Mouse (Mus musculus): ENCODE results near the gene 4930512M02Rik. TPM values are rescaled to one million over a fixed set of nuclear protein-coding genes. Genes with fewer than 3 reads are reported as not detected.
A peak's percentile ranks its signal among the peaks of the same experiment; 100 is the strongest.
"Not testable (repeated sequence)": the region's sequence is repeated elsewhere in the genome, so short reads cannot be mapped to it uniquely, and the experiment has no call there.

Gene 4930512M02Rik
- not detected in 2 replicates for polyA plus RNA-seq (2012; rRNA removed)

DNA sequence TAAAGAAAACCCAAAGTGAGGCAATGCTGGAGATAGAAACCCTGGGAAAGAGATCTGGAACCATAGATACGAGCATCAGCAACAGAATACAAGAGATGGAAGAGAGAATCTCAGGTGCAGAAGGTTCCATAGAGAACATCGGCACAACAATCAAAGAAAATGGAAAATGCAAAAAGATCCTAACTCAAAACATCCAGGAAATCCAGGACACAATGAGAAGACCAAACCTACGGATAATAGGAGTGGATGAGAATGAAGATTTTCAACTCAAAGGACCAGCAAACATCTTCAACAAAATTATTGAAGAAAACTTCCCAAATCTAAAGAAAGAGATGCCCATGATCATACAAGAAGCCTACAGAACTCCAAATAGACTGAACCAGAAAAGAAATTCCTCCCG, at the start of gene 4930512M02Rik:
Gene 4930512M02Rik (minus strand): TSS at position 101 of the 400 bp plus-strand sequence.
- not testable (repeated sequence) for H3K27ac ChIP-seq (ENCODE audit: insufficient read depth, low read length); H3K4me1 ChIP-seq (ENCODE audit: control insufficient read depth, insufficient read depth, low read length)

DNA sequence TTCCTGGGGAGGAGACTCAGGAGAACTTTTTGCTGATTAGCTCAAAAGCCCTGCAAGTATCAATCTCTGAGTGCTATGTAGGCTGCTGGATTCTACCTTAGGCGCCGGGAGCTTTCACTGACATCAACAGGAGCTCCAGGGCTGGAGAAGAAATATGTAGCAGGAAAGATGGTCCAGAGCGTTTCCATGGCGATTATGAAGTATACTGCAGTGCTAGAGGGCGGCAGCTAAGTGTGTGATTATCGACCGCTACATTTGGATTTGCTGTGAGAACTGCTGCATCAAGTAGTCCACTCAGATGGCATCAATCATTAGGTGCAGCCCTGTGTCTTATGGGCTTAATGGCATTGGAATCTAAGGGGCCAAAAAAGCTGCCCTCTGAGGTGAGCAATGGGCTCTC, 49.5 kb upstream of the 4930512M02Rik start:
- Histone ChIP-seq H3K27ac (ENCODE audit: insufficient read depth, low read length) (no peak overlapping the region), H3K4me1 (ENCODE audit: control insufficient read depth, insufficient read depth, low read length) (no peaks in the 10 kb centered on the region), H3K4me3 (ENCODE audit: insufficient read depth, low read length) (no peak overlapping the region)
- no peak for TF ChIP-seq CTCF (IDR thresholded peaks at IDR 0.05; ENCODE audit: extremely low read depth, insufficient read depth, low read length)
- TF ChIP-seq POLR2A (IDR thresholded peaks at IDR 0.05; ENCODE audit: extremely low read depth, insufficient read depth, low read length), result no peak

More for the DNA sequence above, at the start of gene 4930512M02Rik:
- not testable (repeated sequence) for H3K4me3 ChIP-seq (ENCODE audit: insufficient read depth, low read length)

- TF ChIP-seq POLR2A (IDR thresholded peaks at IDR 0.05; ENCODE audit: extremely low read depth, insufficient read depth, low read length) (no peak), CTCF (IDR thresholded peaks at IDR 0.05; ENCODE audit: extremely low read depth, insufficient read depth, low read length) (no peak)
- H3K27ac ChIP-seq (ENCODE audit: insufficient read depth, low read length), result no peak overlapping the region
- H3K4me3 ChIP-seq (ENCODE audit: insufficient read depth, low read length), result no peak overlapping the region
- H3K4me1 ChIP-seq (ENCODE audit: control insufficient read depth, insufficient read depth, low read length), result no peaks in the 10 kb centered on the region
These were observed 48.6 kb upstream of the 4930512M02Rik start for GRCm38 (mm10) chr11:11676068-11676741.

DNA sequence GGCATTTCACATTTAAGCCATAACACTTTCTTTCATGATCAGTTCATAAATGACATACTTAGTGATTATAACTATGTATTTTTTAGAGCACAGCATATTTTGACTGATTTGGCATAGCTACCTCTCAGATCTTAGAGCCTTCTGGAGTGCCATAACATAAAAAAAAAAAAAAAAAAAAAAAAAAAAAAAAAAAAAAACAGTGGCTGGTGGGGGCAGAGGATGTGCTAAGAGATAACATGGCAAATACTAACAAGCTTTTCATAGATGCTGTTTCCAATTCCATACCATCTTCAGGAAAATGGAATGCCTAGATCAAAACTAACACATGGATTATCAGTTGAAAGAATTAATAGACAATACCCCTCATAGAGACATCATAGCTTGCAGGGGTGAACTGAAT, 47.4 kb upstream of the 4930512M02Rik start:
- H3K4me3 ChIP-seq (ENCODE audit: insufficient read depth, low read length), result no peak overlapping the region
- TF ChIP-seq CTCF (IDR thresholded peaks at IDR 0.05; ENCODE audit: extremely low read depth, insufficient read depth, low read length) (no peak), POLR2A (IDR thresholded peaks at IDR 0.05; ENCODE audit: extremely low read depth, insufficient read depth, low read length) (no peak)
- H3K27ac ChIP-seq (ENCODE audit: insufficient read depth, low read length), result no peak overlapping the region
- no peaks in the 10 kb centered on the region for H3K4me1 ChIP-seq (ENCODE audit: control insufficient read depth, insufficient read depth, low read length)

GRCm38 (mm10) chr11:11672974-11673373, 45.3 kb upstream of the 4930512M02Rik start:
- Histone ChIP-seq H3K27ac (ENCODE audit: insufficient read depth, low read length) (no peak overlapping the region), H3K4me1 (ENCODE audit: control insufficient read depth, insufficient read depth, low read length) (no peaks in the 10 kb centered on the region), H3K4me3 (ENCODE audit: insufficient read depth, low read length) (no peak overlapping the region)
- TF ChIP-seq POLR2A (IDR thresholded peaks at IDR 0.05; ENCODE audit: extremely low read depth, insufficient read depth, low read length) (no peak), CTCF (IDR thresholded peaks at IDR 0.05; ENCODE audit: extremely low read depth, insufficient read depth, low read length) (no peak)

GRCm38 (mm10) chr11:11667922-11668290, 40.3 kb upstream of the 4930512M02Rik start:
- Histone ChIP-seq H3K4me1 (ENCODE audit: control insufficient read depth, insufficient read depth, low read length) (no peaks in the 10 kb centered on the region), H3K4me3 (ENCODE audit: insufficient read depth, low read length) (no peak overlapping the region), H3K27ac (ENCODE audit: insufficient read depth, low read length) (peak overlapping the region; percentile 46; the same call in 1 of the 2 replicates)
- TF ChIP-seq CTCF (IDR thresholded peaks at IDR 0.05; ENCODE audit: extremely low read depth, insufficient read depth, low read length), result no peak
- TF ChIP-seq POLR2A (IDR thresholded peaks at IDR 0.05; ENCODE audit: extremely low read depth, insufficient read depth, low read length), result no peak

- Histone ChIP-seq H3K4me1 (ENCODE audit: control insufficient read depth, insufficient read depth, low read length) (no peaks in the 10 kb centered on the region), H3K27ac (ENCODE audit: insufficient read depth, low read length) (peak overlapping the region; percentile 46; the same call in 1 of the 2 replicates)
- TF ChIP-seq POLR2A (IDR thresholded peaks at IDR 0.05; ENCODE audit: extremely low read depth, insufficient read depth, low read length), result no peak
- TF ChIP-seq CTCF (IDR thresholded peaks at IDR 0.05; ENCODE audit: extremely low read depth, insufficient read depth, low read length), result no peak
These were observed 39.8 kb upstream of the 4930512M02Rik start for GRCm38 (mm10) chr11:11667254-11667921.

GRCm38 (mm10) chr11:11660651-11661050, 33.0 kb upstream of the 4930512M02Rik start:
- TF ChIP-seq CTCF (IDR thresholded peaks at IDR 0.05; ENCODE audit: extremely low read depth, insufficient read depth, low read length), result no peak
- no peak for TF ChIP-seq POLR2A (IDR thresholded peaks at IDR 0.05; ENCODE audit: extremely low read depth, insufficient read depth, low read length)
- H3K4me3 ChIP-seq (ENCODE audit: insufficient read depth, low read length), result no peak overlapping the region
- no peak overlapping the region for H3K27ac ChIP-seq (ENCODE audit: insufficient read depth, low read length)
- H3K4me1 ChIP-seq (ENCODE audit: control insufficient read depth, insufficient read depth, low read length), result no peaks in the 10 kb centered on the region

More at GRCm38 (mm10) chr11:11667254-11667921, 39.8 kb upstream of the 4930512M02Rik start:
- no peak overlapping the region for H3K4me3 ChIP-seq (ENCODE audit: insufficient read depth, low read length)

DNA sequence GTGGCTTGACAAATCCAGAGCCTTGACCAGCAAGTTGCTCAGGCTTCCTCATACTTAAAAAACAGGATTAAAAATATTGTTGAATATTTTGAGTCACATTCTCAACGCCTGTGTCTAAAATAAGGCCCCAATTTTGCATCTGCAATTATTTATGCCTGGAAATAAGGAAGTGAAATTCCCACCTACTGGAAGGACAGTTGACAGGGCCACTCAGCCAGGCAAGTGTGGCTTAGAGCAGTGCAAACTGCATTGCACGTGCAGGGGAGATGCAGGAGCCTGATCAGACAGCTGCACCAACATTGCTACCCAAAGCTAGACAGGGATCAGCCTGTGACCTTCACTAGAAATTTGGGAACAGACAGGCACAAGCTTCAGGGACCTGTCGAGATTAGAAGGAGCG, 31.2 kb upstream of the 4930512M02Rik start:
- no peak overlapping the region for H3K27ac ChIP-seq (ENCODE audit: insufficient read depth, low read length)
- no peak overlapping the region for H3K4me3 ChIP-seq (ENCODE audit: insufficient read depth, low read length)
- H3K4me1 ChIP-seq (ENCODE audit: control insufficient read depth, insufficient read depth, low read length), result no peaks in the 10 kb centered on the region
- no peak for TF ChIP-seq CTCF (IDR thresholded peaks at IDR 0.05; ENCODE audit: extremely low read depth, insufficient read depth, low read length)
- TF ChIP-seq POLR2A (IDR thresholded peaks at IDR 0.05; ENCODE audit: extremely low read depth, insufficient read depth, low read length), result no peak

DNA sequence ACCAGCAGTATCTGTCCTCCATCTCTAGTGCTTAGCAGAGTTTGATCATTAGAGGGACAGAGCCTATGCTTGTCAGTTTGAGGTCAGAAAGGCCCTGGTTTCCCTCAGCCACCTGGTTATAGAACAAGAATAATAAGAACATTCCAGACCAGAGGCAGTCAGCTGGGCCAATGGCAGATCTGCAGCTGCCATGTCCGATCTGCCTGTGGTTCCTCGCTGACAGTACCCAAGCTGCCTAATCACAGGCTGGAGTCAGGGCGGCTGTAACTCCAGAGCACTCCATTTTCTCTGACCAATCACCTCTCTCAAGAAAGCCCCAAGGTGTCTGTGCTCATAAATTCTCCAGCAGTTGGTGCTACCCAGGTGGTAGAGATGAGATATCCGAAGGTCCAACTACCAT, 30.0 kb upstream of the 4930512M02Rik start:
- TF ChIP-seq POLR2A (IDR thresholded peaks at IDR 0.05; ENCODE audit: extremely low read depth, insufficient read depth, low read length), result no peak
- TF ChIP-seq CTCF (IDR thresholded peaks at IDR 0.05; ENCODE audit: extremely low read depth, insufficient read depth, low read length), result no peak
- Histone ChIP-seq H3K4me1 (ENCODE audit: control insufficient read depth, insufficient read depth, low read length) (no peaks in the 10 kb centered on the region), H3K4me3 (ENCODE audit: insufficient read depth, low read length) (no peak overlapping the region), H3K27ac (ENCODE audit: insufficient read depth, low read length) (no peak overlapping the region)

Measured in cortical plate, adult 2 months (tissue).